Mouse (Mus musculus) regulatory T cell (primary cell): ENCODE results near the gene Trmt10b.

ENCODE experiments used
- in situ Hi-C: fragments of 300-600 bp; cut with MboI, MseI; formaldehyde crosslinking; loops from one replicate; pipeline ENCODE4 v1.15.1; 2025; ENCODE audit warnings: high pct_unique_total_duplicates

Trmt10b gene

DNA sequence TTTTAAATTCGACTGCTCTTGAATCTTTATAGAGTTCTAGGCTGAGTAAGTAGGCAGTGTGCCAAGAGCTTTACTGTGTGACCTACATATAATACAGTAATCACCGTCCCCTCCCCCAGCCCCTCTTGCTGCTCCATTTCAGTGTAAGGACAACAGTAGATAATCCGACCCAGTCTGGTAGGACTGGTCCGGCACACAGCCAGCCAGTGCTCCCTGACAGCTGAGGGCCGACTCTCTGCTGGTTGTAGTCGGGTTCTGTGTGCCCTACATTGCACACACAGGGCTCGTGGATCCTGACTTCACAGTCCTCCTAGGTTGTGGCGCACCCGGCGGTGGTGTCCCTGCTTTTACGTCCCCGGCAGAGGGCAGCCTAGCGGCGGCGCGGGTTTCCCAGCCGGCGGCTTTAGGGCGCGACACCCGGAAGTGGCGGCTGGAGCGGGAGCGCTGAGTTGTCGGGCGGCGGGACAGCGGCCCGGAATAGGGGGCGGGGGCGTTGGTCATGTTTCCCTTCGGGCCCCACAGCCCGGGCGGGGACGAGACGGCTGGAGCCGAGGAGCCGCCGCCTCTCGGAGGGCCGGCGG, 44.8 kb downstream of the Trmt10b start, which contains the start of gene Dcaf10:
Gene Dcaf10, plus strand, starts transcription at position 433 of the 581 bp plus-strand sequence.
- in situ Hi-C loops, result no loop called here

DNA sequence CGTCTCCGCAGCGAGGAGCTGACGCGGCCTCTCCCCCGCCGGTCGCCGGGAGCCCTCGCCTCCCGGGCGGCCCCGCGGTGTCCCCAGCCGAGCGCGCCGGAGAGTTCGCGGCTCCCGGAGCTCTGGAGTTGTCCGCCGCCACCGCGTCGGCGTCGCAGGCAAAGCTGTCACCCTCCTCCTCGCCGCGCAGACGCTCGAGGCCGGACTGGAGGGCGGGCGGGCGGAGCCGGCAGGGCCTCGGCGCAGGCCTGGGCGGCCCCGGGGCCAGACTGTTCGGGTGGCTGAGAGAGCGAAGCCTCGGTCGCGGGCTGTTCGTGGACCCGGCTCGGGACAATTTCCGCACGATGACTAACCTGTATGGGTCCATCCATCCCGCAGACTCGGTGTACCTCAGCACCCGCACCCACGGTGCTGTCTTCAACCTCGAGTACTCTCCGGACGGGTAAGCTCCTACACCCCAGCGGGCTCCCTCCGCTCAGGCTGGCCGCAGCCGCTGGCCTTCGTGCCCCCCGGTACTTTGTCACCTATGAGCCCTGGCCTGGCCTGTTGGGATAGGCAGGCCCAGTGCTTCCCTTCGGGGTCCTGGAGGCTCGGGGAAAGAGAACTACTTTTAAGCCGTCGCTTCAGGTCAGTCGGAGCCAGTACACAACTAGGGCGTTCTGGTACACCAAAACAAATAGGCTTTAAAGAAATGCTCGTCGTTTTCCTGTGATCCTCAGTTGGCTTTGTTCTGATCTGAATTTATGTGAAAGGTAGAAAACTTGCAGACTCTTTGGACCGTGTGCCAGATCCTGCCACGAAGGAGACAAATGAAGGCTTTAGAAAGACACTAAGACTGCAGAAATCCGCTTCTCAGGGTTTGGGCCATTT, 45.6 kb downstream of the Trmt10b start, which contains the start of gene Exosc3:
Gene Exosc3, minus strand, starts transcription at position 447 of the 870 bp plus-strand sequence.
- in situ Hi-C loops, result no loop called here

DNA sequence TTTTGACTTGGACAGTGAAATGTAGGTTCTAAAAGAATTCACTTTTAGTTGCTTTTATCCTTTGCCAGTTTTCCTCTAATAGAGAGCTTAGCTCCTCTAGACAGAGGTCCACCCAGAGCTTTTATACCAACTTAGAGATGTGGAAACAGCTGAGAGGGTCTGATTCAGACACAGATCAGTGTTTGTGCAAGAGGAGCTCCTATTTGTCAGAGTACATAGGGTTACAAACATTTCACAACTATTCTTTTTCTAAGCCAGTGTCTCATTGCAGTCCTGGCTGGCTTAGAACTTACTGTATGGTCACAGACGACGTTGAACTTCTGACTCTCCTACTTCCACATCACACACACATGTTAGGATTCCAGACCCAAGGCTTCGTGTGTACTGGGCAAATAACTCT, 59.7 kb downstream of the Trmt10b start:
- in situ Hi-C loops, result no loop called here
